Mouse (Mus musculus) midbrain, embryonic 16.5 days (tissue): ENCODE measurements at regions not wholly inside any gene's neighbourhood (a gene's known extent, or its start where the extent isn't known, plus 50 kb on each side); places are given as distances from the start of the nearest gene placed in this dataset.
A peak's percentile ranks its signal among the peaks of the same experiment; 100 is the strongest.

ENCODE experiments used
- ATAC-seq: fragments of 200-750 bp; cut with Nextera tagmentation; 2 replicates; pipeline ENCODE4 v1.8.0; 2017; ENCODE audit warnings: moderate TSS enrichment
- H3K27ac ChIP-seq: fragments of 300-500 bp; sonication (generic); 2 replicates; pipeline ENCODE4 v1.5.1; 2014; ENCODE audit warnings: mild to moderate bottlenecking, low read length, mixed read lengths
- H3K27me3 ChIP-seq: fragments of 300-500 bp; sonication (generic); 2 replicates; pipeline ENCODE4 v1.6.1; 2014; ENCODE audit warnings: low read depth, low read length, mixed read lengths; ENCODE audit not compliant: control insufficient read depth, insufficient read depth
- H3K36me3 ChIP-seq: fragments of 300-500 bp; sonication (generic); 2 replicates; pipeline ENCODE4 v1.6.1; 2014; ENCODE audit warnings: mild to moderate bottlenecking, low read length, moderate library complexity, mixed read lengths; ENCODE audit not compliant: control insufficient read depth, insufficient read depth
- H3K4me1 ChIP-seq: fragments of 300-500 bp; sonication (generic); 2 replicates; pipeline ENCODE4 v1.6.1; 2014; ENCODE audit warnings: mild to moderate bottlenecking, low read length, mixed read lengths; ENCODE audit not compliant: control insufficient read depth, insufficient read depth
- H3K4me2 ChIP-seq: fragments of 300-500 bp; sonication (generic); 2 replicates; pipeline ENCODE4 v1.6.1; 2014; ENCODE audit warnings: mild to moderate bottlenecking, low read length, mixed read lengths
- H3K4me3 ChIP-seq: fragments of 300-500 bp; sonication (generic); 2 replicates; pipeline ENCODE4 v1.5.1; 2014; ENCODE audit warnings: low read depth, mild to moderate bottlenecking, low read length, moderate library complexity, mixed read lengths
- H3K9ac ChIP-seq: fragments of 300-500 bp; sonication (generic); 2 replicates; pipeline ENCODE4 v1.6.1; 2014; ENCODE audit warnings: low read depth, low read length, mixed read lengths
- H3K9me3 ChIP-seq: fragments of 300-500 bp; sonication (generic); replicated peaks from 2 replicates; pipeline ENCODE4 v1.6.1; 2014; ENCODE audit warnings: mild to moderate bottlenecking, low read length, mixed read lengths; ENCODE audit not compliant: control insufficient read depth, poor library complexity, severe bottlenecking
- WGBS: fragments of 180-500 bp; shearing (Covaris S2); extraction: QIAGEN DNeasy Blood & Tissue Kit; methylation state at CpG from one replicate; pipeline ENCODE4 v1.1.7; 2014; 5-methylcytosine and 5-hydroxymethylcytosine counted together

DNA sequence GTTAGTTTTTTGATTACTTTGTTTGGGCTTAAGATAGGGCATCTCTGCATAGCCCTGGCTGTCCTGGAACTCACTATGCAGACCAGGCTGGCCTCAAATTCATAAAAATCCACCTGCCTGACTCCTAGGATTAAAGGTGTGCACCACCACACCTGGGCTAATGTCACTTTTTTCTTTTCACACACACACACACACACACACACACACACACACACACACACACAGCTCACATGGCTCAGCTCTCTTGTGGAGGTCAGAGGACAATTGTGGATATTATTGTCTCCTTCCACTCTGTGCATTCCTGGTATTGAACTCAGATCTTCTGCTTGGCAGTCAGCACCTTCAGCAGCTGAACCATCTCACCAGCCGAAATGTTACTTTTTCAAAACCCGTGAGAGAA is 110.5 kb upstream of the Egln3 start:
- no peaks in the 10 kb centered on the region for H3K9me3 ChIP-seq
- H3K27ac ChIP-seq: no peak overlapping the region

DNA sequence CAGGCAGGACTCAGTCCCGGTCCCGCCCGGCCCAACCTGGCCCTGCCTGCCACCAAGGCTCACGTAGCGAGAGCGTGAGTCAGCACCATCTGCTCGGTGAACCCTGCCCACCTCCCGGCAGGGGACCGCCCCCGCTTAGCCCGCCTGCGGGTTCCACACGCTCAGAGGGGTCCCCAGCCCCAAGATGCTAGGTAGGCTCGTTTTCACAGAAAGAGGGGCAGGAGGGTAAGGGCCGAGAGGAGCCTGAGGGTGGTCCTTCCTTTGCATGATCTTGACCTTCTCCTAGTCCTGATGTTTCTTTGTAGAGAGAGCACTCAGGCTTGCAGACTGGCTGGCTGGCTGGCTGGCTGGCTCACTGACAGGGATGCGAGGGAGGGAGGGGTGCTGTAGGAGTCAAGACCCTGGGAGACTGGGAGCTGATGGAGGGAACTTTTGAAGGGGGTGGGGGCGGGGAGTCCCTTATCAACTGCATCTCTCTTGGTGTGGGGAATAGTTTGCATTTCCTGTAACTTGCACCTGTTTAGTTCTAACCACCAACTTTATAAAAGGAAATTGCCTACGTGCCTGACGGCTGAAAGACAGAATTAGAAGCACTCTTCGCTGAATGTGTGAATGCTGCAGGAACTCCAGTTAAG is 109.7 kb upstream of the Egln3 start:
- Histone ChIP-seq H3K4me1 (peaks cover 17% of the 10 kb centered on the region; the same call in 1 of the 2 replicates), H3K4me3 (peak overlapping the region; percentile 34), H3K9ac (peak overlapping the region; percentile 67), H3K36me3 (no peaks in the 10 kb centered on the region), H3K27me3 (no peaks in the 10 kb centered on the region; the same call in 1 of the 2 replicates), H3K9me3 (no peaks in the 10 kb centered on the region), H3K4me2 (peak overlapping the region; percentile 74), H3K27ac (0 out of 2 replicates have a peak overlapping the region, but pooled peaks have one; percentile 26)
- peak; percentile 80 for ATAC-seq
- WGBS: under 1% methylated on average over 19 of the region's 20 CpGs

More for the DNA sequence above, 110.5 kb upstream of the Egln3 start:
- Histone ChIP-seq H3K4me3 (no peak overlapping the region), H3K4me2 (no peak overlapping the region), H3K9ac (no peak overlapping the region), H3K4me1 (peaks cover 17% of the 10 kb centered on the region; the same call in 1 of the 2 replicates), H3K27me3 (no peaks in the 10 kb centered on the region; the same call in 1 of the 2 replicates), H3K36me3 (no peaks in the 10 kb centered on the region)
- no peak for ATAC-seq
- 76% methylated on average over 2 of the region's 2 CpGs for WGBS

DNA sequence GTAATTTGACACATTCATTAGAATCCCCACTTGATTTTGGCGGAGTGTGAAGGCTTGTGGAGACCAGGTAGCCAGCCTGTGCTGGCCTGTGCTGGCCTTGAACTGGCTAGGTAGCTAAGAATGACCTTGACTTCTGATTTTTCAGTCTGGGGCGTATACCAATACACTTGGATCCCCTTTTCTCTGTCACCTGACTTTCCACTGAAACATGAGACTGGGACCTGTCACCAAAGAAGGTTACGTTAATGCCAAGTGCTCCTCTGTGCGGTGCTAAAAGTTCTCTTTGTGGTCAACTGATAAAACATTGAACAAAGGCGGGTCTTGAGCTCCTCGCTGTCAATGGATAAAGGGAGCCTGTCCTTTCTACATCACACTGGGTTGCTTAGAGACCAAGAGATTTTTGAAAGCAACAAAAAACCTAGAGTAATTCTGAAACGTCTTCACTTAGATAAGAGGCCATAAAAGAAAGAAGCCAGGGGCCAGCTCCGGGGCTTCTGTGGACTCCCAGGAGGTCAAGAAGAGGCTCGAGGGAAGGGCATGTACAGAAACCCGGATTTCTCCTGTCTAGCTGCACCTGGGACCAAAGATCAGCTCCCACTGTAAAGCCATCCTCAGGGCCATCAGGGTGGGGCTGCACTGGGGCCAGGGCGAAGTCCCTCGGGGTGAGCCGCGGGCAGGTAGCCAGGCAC is 109.0 kb upstream of the Egln3 start:
- no peaks in the 10 kb centered on the region for H3K9me3 ChIP-seq
- WGBS: 13% methylated on average over 14 of the region's 14 CpGs
- H3K27me3 ChIP-seq: no peaks in the 10 kb centered on the region; the same call in 1 of the 2 replicates
- H3K4me1 ChIP-seq: peaks cover 17% of the 10 kb centered on the region; the same call in 1 of the 2 replicates
- ATAC-seq: peak; percentile 40
- 0 out of 2 replicates have a peak overlapping the region, but pooled peaks have one; percentile 26 for H3K27ac ChIP-seq
- no peaks in the 10 kb centered on the region for H3K36me3 ChIP-seq
- peak overlapping the region; percentile 67 for H3K9ac ChIP-seq
- H3K4me3 ChIP-seq: peak overlapping the region; percentile 34
- H3K4me2 ChIP-seq: peak overlapping the region; percentile 74

DNA sequence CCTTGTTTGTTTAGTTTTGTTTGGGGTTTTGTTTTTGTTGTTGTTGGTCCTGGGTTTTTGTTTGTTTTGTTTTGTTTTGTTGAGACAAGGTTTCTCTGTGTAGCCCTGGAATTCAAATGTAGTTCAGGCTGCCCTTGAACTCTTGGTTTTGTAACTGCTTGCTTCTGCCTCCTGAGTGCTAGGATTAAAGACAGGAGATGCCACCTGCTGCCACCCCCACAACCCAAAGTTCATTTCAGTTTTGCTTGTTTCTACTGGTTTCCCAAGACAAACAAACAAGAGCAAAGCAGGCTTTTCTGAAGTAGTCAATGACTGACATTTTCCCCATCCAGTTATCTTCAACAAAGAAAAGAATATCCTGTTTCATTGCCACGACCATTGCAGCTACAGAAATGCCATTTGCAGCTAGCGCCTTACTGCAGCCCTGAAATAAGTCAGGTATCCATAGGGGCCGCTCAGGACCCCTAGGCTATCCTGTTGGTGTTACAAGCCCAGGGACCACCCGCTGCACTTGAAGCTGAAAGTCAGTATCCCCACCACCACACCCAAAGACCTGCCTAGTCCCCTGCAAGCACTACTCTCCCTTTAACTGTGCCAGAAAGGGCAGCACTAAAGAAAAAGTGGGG is 108.3 kb upstream of the Egln3 start:
- WGBS: 42% methylated on average over 4 of the region's 4 CpGs
- no peaks in the 10 kb centered on the region; the same call in 1 of the 2 replicates for H3K27me3 ChIP-seq
- H3K27ac ChIP-seq: no peak overlapping the region
- no peak overlapping the region for H3K4me3 ChIP-seq
- ATAC-seq: no peak
- no peaks in the 10 kb centered on the region for H3K9me3 ChIP-seq
- H3K9ac ChIP-seq: no peak overlapping the region
- no peak overlapping the region for H3K4me2 ChIP-seq
- H3K4me1 ChIP-seq: peaks cover 14% of the 10 kb centered on the region; the same call in 1 of the 2 replicates
- H3K36me3 ChIP-seq: no peaks in the 10 kb centered on the region

DNA sequence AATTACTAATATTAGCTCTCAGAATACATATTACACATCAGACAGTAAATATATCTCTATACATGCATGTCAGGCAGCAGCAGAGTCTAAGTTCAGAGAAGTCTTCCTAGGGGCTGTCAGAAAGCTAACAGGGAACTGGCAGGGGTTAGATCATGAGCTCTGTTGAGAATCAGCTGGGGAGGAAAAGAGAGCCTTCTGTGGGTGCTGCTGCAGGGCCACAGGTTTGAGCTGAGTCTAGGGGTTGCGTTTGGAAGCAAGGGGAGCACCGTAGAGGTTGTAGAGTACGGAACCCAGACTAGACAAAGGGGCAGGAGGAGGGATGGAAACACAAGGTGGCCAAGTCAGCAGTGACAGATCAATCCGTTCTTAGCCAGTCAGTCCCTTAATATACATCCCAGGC is 106.2 kb upstream of the Egln3 start:
- H3K27ac ChIP-seq: no peak overlapping the region
- ATAC-seq: no peak
- 69% methylated on average over 4 of the region's 4 CpGs for WGBS
- H3K36me3 ChIP-seq: no peaks in the 10 kb centered on the region
- no peak overlapping the region for H3K4me3 ChIP-seq
- H3K4me1 ChIP-seq: peaks cover 11% of the 10 kb centered on the region; the same call in 1 of the 2 replicates
- no peak overlapping the region for H3K4me2 ChIP-seq
- H3K9ac ChIP-seq: no peak overlapping the region
- H3K9me3 ChIP-seq: no peaks in the 10 kb centered on the region
- no peaks in the 10 kb centered on the region for H3K27me3 ChIP-seq

- Histone ChIP-seq H3K9ac (no peak overlapping the region), H3K4me2 (no peak overlapping the region), H3K9me3 (no peaks in the 10 kb centered on the region), H3K27me3 (no peaks in the 10 kb centered on the region), H3K4me1 (peaks cover 11% of the 10 kb centered on the region; the same call in 1 of the 2 replicates), H3K27ac (no peak overlapping the region), H3K36me3 (no peaks in the 10 kb centered on the region), H3K4me3 (no peak overlapping the region)
- WGBS: 93% methylated on average over 6 of the region's 6 CpGs
- ATAC-seq: no peak
Observed at GRCm38 (mm10) chr12:54309219-54309618, 105.6 kb upstream of the Egln3 start.

DNA sequence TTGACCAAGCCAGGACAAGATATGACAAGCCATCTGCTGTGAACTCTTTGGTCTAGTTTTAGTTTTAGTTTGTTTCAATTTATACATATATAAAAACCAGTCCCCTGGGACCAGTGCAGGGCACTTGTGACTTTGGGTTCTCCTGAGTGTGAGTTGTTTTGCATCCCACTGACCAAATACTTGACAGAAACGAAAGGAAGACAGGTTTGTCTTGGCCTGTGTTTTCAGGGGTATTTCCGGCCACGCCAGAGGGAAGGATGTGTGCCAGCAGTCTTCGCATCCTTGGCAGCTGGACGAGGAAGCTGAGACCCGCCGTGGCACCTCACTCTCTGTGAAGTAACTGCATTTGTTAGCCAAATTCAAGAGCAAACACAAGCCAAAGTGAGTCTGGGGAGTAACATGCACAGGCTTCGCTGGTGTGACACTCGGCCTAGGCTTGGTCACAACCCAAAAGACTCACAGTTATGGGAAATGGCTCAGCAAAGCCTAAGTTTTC is 101.5 kb upstream of the Egln3 start:
- 90% methylated on average over 9 of the region's 9 CpGs for WGBS
- no peak overlapping the region for H3K4me3 ChIP-seq
- no peak overlapping the region for H3K27ac ChIP-seq
- H3K36me3 ChIP-seq: no peaks in the 10 kb centered on the region
- ATAC-seq: no peak
- no peaks in the 10 kb centered on the region for H3K4me1 ChIP-seq
- no peaks in the 10 kb centered on the region for H3K27me3 ChIP-seq
- H3K4me2 ChIP-seq: no peak overlapping the region
- H3K9me3 ChIP-seq: no peaks in the 10 kb centered on the region
- no peak overlapping the region for H3K9ac ChIP-seq

DNA sequence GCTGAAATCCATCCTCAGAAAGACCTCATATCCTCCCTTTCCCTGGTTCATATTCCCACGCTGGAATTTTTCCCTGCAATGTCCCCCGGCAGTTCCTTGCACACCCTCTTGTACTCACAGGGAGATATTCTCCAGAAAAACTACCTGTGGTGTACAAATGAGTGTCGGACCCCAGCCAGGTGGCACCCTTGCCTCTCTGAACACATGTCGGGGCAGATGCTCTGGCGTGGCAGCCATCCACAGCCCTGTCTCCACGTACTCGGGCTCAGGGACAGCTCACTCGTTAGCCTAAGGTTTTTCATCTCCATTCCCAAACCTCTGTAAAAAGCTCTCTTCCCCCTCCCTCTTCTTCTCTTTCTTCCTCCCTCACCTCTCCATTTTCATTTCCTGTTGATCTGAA is 100.1 kb upstream of the Egln3 start:
- WGBS: 84% methylated on average over 8 of the region's 8 CpGs
- H3K27me3 ChIP-seq: no peaks in the 10 kb centered on the region
- no peaks in the 10 kb centered on the region for H3K9me3 ChIP-seq
- ATAC-seq: no peak
- no peak overlapping the region for H3K4me2 ChIP-seq
- H3K4me1 ChIP-seq: no peaks in the 10 kb centered on the region
- no peaks in the 10 kb centered on the region for H3K36me3 ChIP-seq
- no peak overlapping the region for H3K27ac ChIP-seq
- H3K4me3 ChIP-seq: no peak overlapping the region
- no peak overlapping the region for H3K9ac ChIP-seq

DNA sequence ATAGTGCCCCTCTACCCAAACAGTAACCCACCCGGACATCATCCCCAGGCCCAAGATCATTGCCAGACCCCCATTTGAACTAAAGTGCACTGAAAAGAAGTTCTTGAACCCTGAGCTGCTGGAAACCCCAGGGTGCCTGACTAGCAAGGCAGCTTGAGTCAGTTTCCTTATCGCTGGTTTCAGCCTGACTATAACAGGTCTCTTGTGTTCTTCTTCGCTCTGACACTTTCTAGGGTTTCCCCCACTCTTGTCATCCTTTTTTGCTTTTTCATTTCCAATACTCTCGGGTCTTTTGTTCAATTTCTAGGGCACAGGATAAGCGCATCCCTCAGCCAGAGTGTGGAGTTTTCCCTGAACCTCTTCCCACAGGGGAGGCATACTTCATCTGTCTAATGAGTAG is 95.8 kb upstream of the Egln3 start:
- WGBS: 64% methylated on average over 5 of the region's 5 CpGs
- Histone ChIP-seq H3K4me2 (no peak overlapping the region), H3K9me3 (no peaks in the 10 kb centered on the region), H3K4me1 (no peaks in the 10 kb centered on the region), H3K27me3 (no peaks in the 10 kb centered on the region), H3K4me3 (no peak overlapping the region), H3K9ac (no peak overlapping the region), H3K36me3 (no peaks in the 10 kb centered on the region), H3K27ac (no peak overlapping the region)
- ATAC-seq: no peak
